Mouse (Mus musculus) kidney, adult 2 months (tissue): Measurements from ENCODE around the gene Ranbp3l.

Experiments
- CTCF ChIP-seq: fragments of 200-500 bp; conservative IDR thresholded peaks from 2 replicates; pipeline ENCODE4 v1.5.1; 2011; ENCODE audit warnings: low read depth, mild to moderate bottlenecking, control low read depth, low read length, moderate library complexity, mixed read lengths; ENCODE audit not compliant: insufficient read depth, insufficient read length
- POLR2A ChIP-seq: fragments of 200-500 bp; IDR thresholded peaks from one replicate; pipeline ENCODE4 v1.6.1; 2011; ENCODE audit warnings: low read depth, low read length, control low read depth

DNA sequence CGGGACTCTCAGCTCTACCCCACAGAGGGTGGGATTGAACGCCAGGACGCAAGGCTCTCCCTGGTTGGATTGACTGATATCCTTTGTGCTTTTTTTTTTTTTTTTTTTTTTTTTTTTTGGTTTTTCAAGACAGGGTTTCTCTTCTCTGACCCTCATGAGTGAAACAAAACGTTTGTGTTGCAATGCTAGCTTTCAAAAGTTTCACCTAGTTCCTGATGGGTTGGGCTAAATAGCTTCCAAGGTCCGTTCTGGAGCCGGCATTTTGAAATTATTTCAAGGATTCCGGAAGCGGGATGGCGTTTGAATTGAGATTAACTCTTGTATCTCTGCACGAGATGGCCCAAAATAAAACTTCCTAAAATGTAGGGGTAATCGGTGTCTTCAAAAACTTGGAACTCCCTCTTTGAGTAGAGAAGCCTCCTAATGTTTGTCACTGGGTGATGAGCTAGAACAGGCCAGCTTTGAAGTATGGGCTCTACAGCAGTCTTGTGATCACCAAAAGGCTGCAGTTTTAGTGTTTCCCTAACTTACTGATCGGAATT lies 105.4 kb downstream of the Ranbp3l start:
- TF ChIP-seq POLR2A: no peak
- no peak for TF ChIP-seq CTCF
